Mouse (Mus musculus) embryo, embryonic 10.5 days (tissue): ENCODE measurements around the gene Mid1.
"Not testable (repeated sequence)": the region's sequence is repeated elsewhere in the genome, so short reads cannot be mapped to it uniquely, and the experiment has no call there.

Experiments used
- DNase-seq: peaks from one replicate; pipeline ENCODE4 v3.0.0-alpha.2; 2015; ENCODE audit warnings: low spot score

Gene Mid1

GRCm38 (mm10) chrX:169883536-169884272, 198.7 kb downstream of the Mid1 start:
- peak; percentile 55 for DNase-seq

- DNase-seq, result no peak
Measured at GRCm38 (mm10) chrX:169890541-169890940, 205.5 kb downstream of the Mid1 start.

GRCm38 (mm10) chrX:169892100-169892499, 207.1 kb downstream of the Mid1 start:
- DNase-seq, result no peak

- no peak for DNase-seq
Measured at GRCm38 (mm10) chrX:169892631-169893030, 207.6 kb downstream of the Mid1 start.

- DNase-seq, result no peak
Measured at GRCm38 (mm10) chrX:169899227-169899950, 214.4 kb downstream of the Mid1 start.

GRCm38 (mm10) chrX:169902860-169903259, 217.9 kb downstream of the Mid1 start:
- DNase-seq, result no peak

- DNase-seq, result no peak
Measured at GRCm38 (mm10) chrX:169903656-169904055, 218.7 kb downstream of the Mid1 start.

GRCm38 (mm10) chrX:169906054-169906508, 221.1 kb downstream of the Mid1 start:
- DNase-seq, result peak; percentile 75

- no peak for DNase-seq
Measured at GRCm38 (mm10) chrX:169909898-169910297, 224.9 kb downstream of the Mid1 start.

GRCm38 (mm10) chrX:169915738-169916137, 230.7 kb downstream of the Mid1 start:
- no peak for DNase-seq

GRCm38 (mm10) chrX:169922541-169922940, 237.5 kb downstream of the Mid1 start:
- no peak for DNase-seq

GRCm38 (mm10) chrX:169923417-169923816, 238.4 kb downstream of the Mid1 start:
- no peak for DNase-seq

- DNase-seq, result peak; percentile 40
Measured at GRCm38 (mm10) chrX:169925600-169925999, 240.6 kb downstream of the Mid1 start.

- DNase-seq, result no peak
Measured at GRCm38 (mm10) chrX:169927110-169927817, 242.3 kb downstream of the Mid1 start.

GRCm38 (mm10) chrX:169930868-169931267, 245.9 kb downstream of the Mid1 start:
- no peak for DNase-seq

GRCm38 (mm10) chrX:169933228-169933627, 248.2 kb downstream of the Mid1 start:
- DNase-seq, result no peak

- DNase-seq, result no peak
Measured at GRCm38 (mm10) chrX:169937119-169937719, 252.2 kb downstream of the Mid1 start.

- DNase-seq, result no peak
Measured at GRCm38 (mm10) chrX:169940531-169940930, 255.5 kb downstream of the Mid1 start.

- no peak for DNase-seq
Measured at GRCm38 (mm10) chrX:169950596-169950995, 265.6 kb downstream of the Mid1 start.

- DNase-seq, result no peak
Measured at GRCm38 (mm10) chrX:169969337-169969736, 284.3 kb downstream of the Mid1 start.

- DNase-seq, result not testable (repeated sequence)
Measured at GRCm38 (mm10) chrX:169969765-169970164, 284.8 kb downstream of the Mid1 start.

- not testable (repeated sequence) for DNase-seq
Measured at GRCm38 (mm10) chrX:169970546-169970945, 285.5 kb downstream of the Mid1 start.
